Mouse (Mus musculus) liver, postnatal 0 days (tissue): ENCODE data around the gene Gm45713. TPM values are rescaled to one million over a fixed set of nuclear protein-coding genes. Genes with fewer than 3 reads are reported as not detected.

Experiments
- ATAC-seq: fragments of 200-750 bp; cut with Nextera tagmentation; 2 replicates; pipeline ENCODE4 v1.8.0; 2017; ENCODE audit warnings: mild to moderate bottlenecking, moderate library complexity
- DNase-seq: peaks from one replicate; pipeline ENCODE4 v3.0.0-alpha.2; 2016
- H3K27ac ChIP-seq: fragments of 300-500 bp; sonication (generic); 2 replicates; pipeline ENCODE4 v1.5.1; 2014; ENCODE audit warnings: antibody characterized with exemption, moderate library complexity, mild to moderate bottlenecking, low read depth
- H3K27me3 ChIP-seq: fragments of 300-500 bp; sonication (generic); 2 replicates; pipeline ENCODE4 v1.6.1; 2014; ENCODE audit warnings: low read length, control low read depth, mixed read lengths; ENCODE audit not compliant: insufficient read depth
- H3K36me3 ChIP-seq: fragments of 300-500 bp; sonication (generic); replicated peaks from 2 replicates; pipeline ENCODE4 v1.6.1; 2014; ENCODE audit warnings: mild to moderate bottlenecking, control low read depth, low read length, moderate library complexity, mixed read lengths; ENCODE audit not compliant: insufficient read depth
- H3K4me1 ChIP-seq: fragments of 300-500 bp; sonication (generic); 2 replicates; pipeline ENCODE4 v1.6.1; 2014; ENCODE audit warnings: antibody characterized with exemption, mild to moderate bottlenecking, control low read depth; ENCODE audit not compliant: insufficient read depth
- H3K4me2 ChIP-seq: fragments of 300-500 bp; sonication (generic); 2 replicates; pipeline ENCODE4 v1.6.1; 2014; ENCODE audit warnings: low read depth, mild to moderate bottlenecking, low read length, moderate library complexity, mixed read lengths
- H3K4me3 ChIP-seq: fragments of 300-500 bp; sonication (generic); 2 replicates; pipeline ENCODE4 v1.5.1; 2014; ENCODE audit warnings: low read depth, low read length
- H3K9ac ChIP-seq: fragments of 300-500 bp; sonication (generic); replicated peaks from 2 replicates; pipeline ENCODE4 v1.6.1; 2014; ENCODE audit warnings: mild to moderate bottlenecking, moderate library complexity
- H3K9me3 ChIP-seq: fragments of 300-500 bp; sonication (generic); 2 replicates; pipeline ENCODE4 v1.6.1; 2016; ENCODE audit warnings: mild to moderate bottlenecking, control low read depth, low read length, mixed read lengths
- CTCF ChIP-seq: sonication (generic); IDR thresholded peaks from 2 replicates; pipeline ENCODE4 v1.5.1; 2016; ENCODE audit warnings: antibody characterized with exemption, low read depth
- EP300 ChIP-seq: IDR thresholded peaks from 2 replicates; pipeline ENCODE4 v1.6.1; 2016; ENCODE audit warnings: antibody characterized with exemption, low read depth, mild to moderate bottlenecking
- WGBS: fragments of 180-500 bp; shearing (Covaris S2); extraction: QIAGEN DNeasy Blood & Tissue Kit; methylation state at CpG from one replicate; pipeline ENCODE4 v1.1.7; 2014; ENCODE audit not compliant: insufficient replicate concordance; 5-methylcytosine and 5-hydroxymethylcytosine counted together
- microRNA counts: library from miRNA; unstranded; fragments of <30 nt; microRNA quantifications from one replicate; lab custom pipeline; 2015
- microRNA-seq: library from miRNA; unstranded; fragments of <30 nt; microRNA quantifications from one replicate; pipeline ENCODE4, GENCODE M21; 2016
- polyA plus RNA-seq: library from polyadenylated mRNA; unstranded; fragments of >200 nt; fragmentation: Nextera tagmentation; extraction: Ambion mirVana; gene quantifications from 2 replicates; pipeline ENCODE4 v1.2.1, GENCODE M21; 2015

Gene Gm45713
- polyA plus RNA-seq, 1 experiment from 2014 or later, result 0.70 TPM

- no peaks in the 10 kb centered on the region for H3K9me3 ChIP-seq
- WGBS, result 2% methylated on average over 10 of the region's 10 CpGs
- ATAC-seq, result peak; percentile 38; the same call in 1 of the 2 replicates
- H3K4me3 ChIP-seq, result no peak overlapping the region
- peaks cover 9% of the 10 kb centered on the region; the same call in 1 of the 2 replicates for H3K4me1 ChIP-seq
- H3K9ac ChIP-seq, result no peak overlapping the region
- H3K27me3 ChIP-seq, result no peaks in the 10 kb centered on the region
- TF ChIP-seq EP300 (no peak), CTCF (peak; percentile 97)
- no peak overlapping the region for H3K27ac ChIP-seq
- peak; percentile 92 for DNase-seq
- H3K4me2 ChIP-seq, result no peak overlapping the region
- H3K36me3 ChIP-seq, result peaks cover 18% of the 10 kb centered on the region
Measured at GRCm38 (mm10) chr7:45079856-45080255, 56.2 kb downstream of the Gm45713 start.

- H3K4me3 ChIP-seq, result no peak overlapping the region
- 0 out of 2 replicates have a peak, but pooled peaks have one; percentile 20 for ATAC-seq
- TF ChIP-seq EP300 (no peak), CTCF (peak; percentile 90)
- H3K27me3 ChIP-seq, result no peaks in the 10 kb centered on the region
- no peak overlapping the region for H3K4me2 ChIP-seq
- 22% methylated on average over 9 of the region's 9 CpGs for WGBS
- no peak overlapping the region for H3K27ac ChIP-seq
- H3K9me3 ChIP-seq, result no peaks in the 10 kb centered on the region
- peaks cover 9% of the 10 kb centered on the region; the same call in 1 of the 2 replicates for H3K4me1 ChIP-seq
- DNase-seq, result peak; percentile 79
- H3K9ac ChIP-seq, result no peak overlapping the region
- H3K36me3 ChIP-seq, result peaks cover 20% of the 10 kb centered on the region
Measured at GRCm38 (mm10) chr7:45078513-45078912, 57.5 kb downstream of the Gm45713 start.

- Histone ChIP-seq H3K36me3 (peaks cover 20% of the 10 kb centered on the region), H3K9ac (no peak overlapping the region), H3K9me3 (no peaks in the 10 kb centered on the region), H3K27ac (no peak overlapping the region), H3K27me3 (no peaks in the 10 kb centered on the region), H3K4me1 (peaks cover 7% of the 10 kb centered on the region; the same call in 1 of the 2 replicates), H3K4me3 (no peak overlapping the region), H3K4me2 (no peak overlapping the region)
- ATAC-seq, result no peak
- TF ChIP-seq EP300 (no peak), CTCF (no peak)
- DNase-seq, result no peak
- 98% methylated on average over 2 of the region's 2 CpGs for WGBS
Measured at GRCm38 (mm10) chr7:45077829-45078228, 58.2 kb downstream of the Gm45713 start.

- TF ChIP-seq EP300 (no peak), CTCF (no peak)
- no peak overlapping the region for H3K4me2 ChIP-seq
- H3K36me3 ChIP-seq, result peaks cover 20% of the 10 kb centered on the region
- no peak for DNase-seq
- no peaks in the 10 kb centered on the region for H3K9me3 ChIP-seq
- H3K9ac ChIP-seq, result no peak overlapping the region
- WGBS, result 92% methylated on average over 14 of the region's 14 CpGs
- H3K4me1 ChIP-seq, result 0 out of 2 replicates have a peak, but pooled peaks cover 4% of the 10 kb centered on the region
- no peak overlapping the region for H3K4me3 ChIP-seq
- no peaks in the 10 kb centered on the region for H3K27me3 ChIP-seq
- H3K27ac ChIP-seq, result no peak overlapping the region
- no peak for ATAC-seq
Measured at GRCm38 (mm10) chr7:45077322-45077721, 58.7 kb downstream of the Gm45713 start.

GRCm38 (mm10) chr7:45076501-45076900 is 59.5 kb downstream of the Gm45713 start:
- Histone ChIP-seq H3K27me3 (no peaks in the 10 kb centered on the region), H3K9me3 (no peaks in the 10 kb centered on the region), H3K27ac (no peak overlapping the region), H3K9ac (no peak overlapping the region), H3K4me3 (no peak overlapping the region), H3K4me1 (0 out of 2 replicates have a peak, but pooled peaks cover 4% of the 10 kb centered on the region), H3K36me3 (peaks cover 20% of the 10 kb centered on the region), H3K4me2 (no peak overlapping the region)
- no peak for DNase-seq
- 87% methylated on average over 30 of the region's 30 CpGs for WGBS
- TF ChIP-seq EP300 (no peak), CTCF (no peak)
- ATAC-seq, result no peak

MicroRNAs encoded within 50 kb of the gene (microRNA counts, 519-probe panel; counts per million panel counts)
- 2,359 counts per million, percentile 21 among the panel's probes with 10 or more counts for microRNA mmu-miR-150 (lab: Ali Mortazavi, UCI)

Small RNA genes within 50 kb of the gene (microRNA-seq; reads per million reads assigned to microRNA genes)
- gene Mir150 (102 reads per million, percentile 44 among the genes with 10 or more reads in this experiment), gene Mir5121 (31.2 reads per million, percentile 30 among the genes with 10 or more reads in this experiment), gene Mir7055 (not detected)

Other genes starting within 250 kb of the Gm45713 start
- 35.6 and 37.7 TPM in 2 replicates for gene Med25, start 243.5 kb downstream of the Gm45713 start, polyA plus RNA-seq
- gene Fuz, start 240.2 kb downstream of the Gm45713 start, polyA plus RNA-seq, result 4.1 and 4.4 TPM in 2 replicates
- gene Ap2a1, start 206.7 kb downstream of the Gm45713 start, polyA plus RNA-seq, result 25.6 and 29.5 TPM in 2 replicates
- 0.06 TPM in 1 of 2 replicates, not detected in the other for gene Tsks, start 193.0 kb downstream of the Gm45713 start, polyA plus RNA-seq
- gene Cpt1c, start 161.4 kb downstream of the Gm45713 start, polyA plus RNA-seq, result 0.98 and 1.1 TPM in 2 replicates
- 73.2 and 76.8 TPM in 2 replicates for gene Prmt1, start 149.7 kb downstream of the Gm45713 start, polyA plus RNA-seq
- 35.9 and 38.0 TPM in 2 replicates for gene Irf3, start 138.6 kb downstream of the Gm45713 start, polyA plus RNA-seq
- 11.7 and 13.1 TPM in 2 replicates for gene Bcl2l12, start 137.5 kb downstream of the Gm45713 start, polyA plus RNA-seq
- gene Scaf1, start 119.9 kb downstream of the Gm45713 start, polyA plus RNA-seq, result 7.5 and 8.1 TPM in 2 replicates
- gene Rras, start 118.3 kb downstream of the Gm45713 start, polyA plus RNA-seq, result 25.4 and 31.4 TPM in 2 replicates
- gene Prr12, start 83.3 kb downstream of the Gm45713 start, polyA plus RNA-seq, result 1.6 and 1.7 TPM in 2 replicates
- 22.2 and 22.6 TPM in 2 replicates for gene Nosip, start 73.8 kb downstream of the Gm45713 start, polyA plus RNA-seq
- 19.7 and 20.4 TPM in 2 replicates for gene Prrg2, start 73.6 kb downstream of the Gm45713 start, polyA plus RNA-seq
- gene Rcn3, start 44.0 kb downstream of the Gm45713 start, polyA plus RNA-seq, result 17.1 and 17.9 TPM in 2 replicates
- 150 and 154 TPM in 2 replicates for gene Fcgrt, start 32.4 kb downstream of the Gm45713 start, polyA plus RNA-seq
- 681 and 696 TPM in 2 replicates for gene Rps11, start 11.8 kb downstream of the Gm45713 start, polyA plus RNA-seq
- gene Rpl13a, start 7.5 kb downstream of the Gm45713 start, polyA plus RNA-seq, result 938 and 993 TPM in 2 replicates
- 2.0 and 2.3 TPM in 2 replicates for gene Flt3l, start 201 bp upstream of the Gm45713 start, polyA plus RNA-seq
- gene Pih1d1, start 18.1 kb upstream of the Gm45713 start, polyA plus RNA-seq, result 37.6 and 37.8 TPM in 2 replicates
- gene Aldh16a1, start 18.4 kb upstream of the Gm45713 start, polyA plus RNA-seq, result 26.8 and 29.6 TPM in 2 replicates
- gene Slc17a7, start 27.7 kb upstream of the Gm45713 start, polyA plus RNA-seq, result not detected in 2 replicates
- gene Gfy, start 43.3 kb upstream of the Gm45713 start, polyA plus RNA-seq, result not detected in 2 replicates
- gene Pth2, start 44.8 kb upstream of the Gm45713 start, polyA plus RNA-seq, result not detected in 2 replicates
- gene Ccdc155, start 68.7 kb upstream of the Gm45713 start, polyA plus RNA-seq, result 0.06 TPM in 1 of 2 replicates, not detected in the other
- gene Dkkl1, start 75.9 kb upstream of the Gm45713 start, polyA plus RNA-seq, result 0.95 and 1.5 TPM in 2 replicates
- gene Tead2, start 79.5 kb upstream of the Gm45713 start, polyA plus RNA-seq, result 15.5 and 20.2 TPM in 2 replicates
- gene Cd37, start 102.9 kb upstream of the Gm45713 start, polyA plus RNA-seq, result 29.8 and 31.8 TPM in 2 replicates
- 0.46 and 0.49 TPM in 2 replicates for gene Slc6a16, start 104.9 kb upstream of the Gm45713 start, polyA plus RNA-seq
- gene Slc6a21, start 141.3 kb upstream of the Gm45713 start, polyA plus RNA-seq, result 0.32 and 0.43 TPM in 2 replicates
- 6.9 and 7.0 TPM in 2 replicates for gene Trpm4, start 197.5 kb upstream of the Gm45713 start, polyA plus RNA-seq
- 0.05 and 0.31 TPM in 2 replicates for gene Hrc, start 199.1 kb upstream of the Gm45713 start, polyA plus RNA-seq
- gene Ppfia3, start 230.8 kb upstream of the Gm45713 start, polyA plus RNA-seq, result not detected in 2 replicates
- gene Lin7b, start 234.4 kb upstream of the Gm45713 start, polyA plus RNA-seq, result not detected in 2 replicates